Comparison of ENCODE assay signal across 10 mouse cellular contexts in genomic region chr5:103772252-103772651, GRCm38 (mm10).
DNase-seq lines count a peak whose midpoint lies in the region; ATAC-seq lines count a peak whose summit lies in the region.
"Had no signal": no experiment of that assay in that cellular context is flagged by ENCODE, and none has a peak within 500 bp of the region (broad histone marks: within the 10 kb centered on the region; RNA-seq: fewer than 3 reads in every experiment).

No protein-coding gene starts in this region.

- no peak overlapping the region for H3K4me3 ChIP-seq in lung, embryonic 16.5 days (ENCODE audit: low read length)
- no peak overlapping the region for H3K4me3 ChIP-seq in forebrain, embryonic 14.5 days (ENCODE audit: low read depth, low read length)
- no peak overlapping the region for H3K4me3 ChIP-seq in liver, embryonic 13.5 days (replicated peaks)
- H3K4me3 ChIP-seq: stomach, embryonic 15.5 days had no signal

- no peak for ATAC-seq in lung, embryonic 16.5 days (ENCODE audit: low read depth)
- peak; percentile 29 for ATAC-seq in forebrain, embryonic 14.5 days
- ATAC-seq in liver, embryonic 13.5 days (ENCODE audit: low read depth), result no peak
- no peak for ATAC-seq in inflammation-experienced regulatory T-cells, adult 6 months
- no peak for ATAC-seq in erythroblast, adult 5-6 weeks (replicated peaks; ENCODE audit: low FRiP score, poor library complexity, severe bottlenecking)

- 28% methylated on average over 4 of the region's 4 CpGs for WGBS in lung, embryonic 16.5 days
- WGBS in forebrain, embryonic 14.5 days, result 2% methylated on average over 4 of the region's 4 CpGs
- 62% methylated on average over 4 of the region's 4 CpGs for WGBS in liver, embryonic 13.5 days (ENCODE audit: insufficient replicate concordance)

- no peak overlapping the region for H3K9ac ChIP-seq in lung, embryonic 16.5 days (ENCODE audit: low read length)
- H3K9ac ChIP-seq in forebrain, embryonic 14.5 days (ENCODE audit: low read length), result peak overlapping the region; percentile 41; the same call in 1 of the 2 replicates
- no peak overlapping the region for H3K9ac ChIP-seq in liver, embryonic 13.5 days
- H3K9ac ChIP-seq: stomach, embryonic 15.5 days had no signal

- peak overlapping the region; percentile 72; the same call in 1 of the 2 replicates for H3K27ac ChIP-seq in lung, embryonic 16.5 days (ENCODE audit: low read length)
- H3K27ac ChIP-seq in forebrain, embryonic 14.5 days (ENCODE audit: low read depth, low read length), result peak overlapping the region; percentile 75; the same call in 1 of the 2 replicates
- H3K27ac ChIP-seq in liver, embryonic 13.5 days, result peak overlapping the region; percentile 66; the same call in 1 of the 2 replicates

- H3K4me1 ChIP-seq in lung, embryonic 16.5 days (replicated peaks; ENCODE audit: control insufficient read depth, insufficient read depth, low read length), result peaks cover 21% of the 10 kb centered on the region
- peaks cover 15% of the 10 kb centered on the region for H3K4me1 ChIP-seq in forebrain, embryonic 14.5 days (ENCODE audit: control insufficient read depth, insufficient read depth, low read length)
- H3K4me1 ChIP-seq in liver, embryonic 13.5 days (replicated peaks), result peaks cover 100% of the 10 kb centered on the region

- no peaks in the 10 kb centered on the region for H3K27me3 ChIP-seq in lung, embryonic 16.5 days (ENCODE audit: control insufficient read depth, insufficient read depth, low read depth, low read length)
- H3K27me3 ChIP-seq in forebrain, embryonic 14.5 days (replicated peaks; ENCODE audit: control insufficient read depth, insufficient read depth, low read length), result no peaks in the 10 kb centered on the region
- H3K27me3 ChIP-seq in liver, embryonic 13.5 days, result no peaks in the 10 kb centered on the region
- H3K27me3 ChIP-seq: megakaryocyte, embryonic 14.5 days; stomach, embryonic 15.5 days had no signal

- H3K36me3 ChIP-seq in lung, embryonic 16.5 days (ENCODE audit: control insufficient read depth, insufficient read depth, low read length), result no peaks in the 10 kb centered on the region
- no peaks in the 10 kb centered on the region for H3K36me3 ChIP-seq in forebrain, embryonic 14.5 days (ENCODE audit: control insufficient read depth, insufficient read depth, low read length)
- peaks cover 21% of the 10 kb centered on the region; the same call in 1 of the 2 replicates for H3K36me3 ChIP-seq in liver, embryonic 13.5 days
- H3K36me3 ChIP-seq: stomach, embryonic 15.5 days had no signal

- no peak overlapping the region for H3K4me2 ChIP-seq in lung, embryonic 16.5 days (ENCODE audit: low read depth, low read length)
- peak overlapping the region; percentile 44 for H3K4me2 ChIP-seq in forebrain, embryonic 14.5 days (ENCODE audit: low read length)
- no peak overlapping the region for H3K4me2 ChIP-seq in liver, embryonic 13.5 days

- DNase-seq in lung, postnatal 25 days (ENCODE audit: low spot score), result no peak
- peak; percentile 56 for DNase-seq in forebrain, embryonic 14.5 days (ENCODE audit: low spot score)
- no peak for DNase-seq in liver, embryonic 13.5 days
- DNase-seq in spleen, postnatal 4 days (ENCODE audit: low spot score in 2 of 2), result no peak
- DNase-seq: gastrocnemius, postnatal 25 days had no signal

- H3K9me3 ChIP-seq in lung, embryonic 16.5 days (ENCODE audit: control insufficient read depth, low read length), result no peaks in the 10 kb centered on the region
- H3K9me3 ChIP-seq in forebrain, embryonic 14.5 days (replicated peaks; ENCODE audit: control insufficient read depth, low read length), result no peaks in the 10 kb centered on the region
- H3K9me3 ChIP-seq in liver, embryonic 13.5 days (replicated peaks), result no peaks in the 10 kb centered on the region
- H3K9me3 ChIP-seq: megakaryocyte, embryonic 14.5 days; stomach, embryonic 15.5 days had no signal
